Mouse (Mus musculus) thymus, postnatal 14 days (tissue): ENCODE data around the gene Olfr1371.
"Not testable (repeated sequence)": the region's sequence is repeated elsewhere in the genome, so short reads cannot be mapped to it uniquely, and the experiment has no call there.

Source experiments
- DNase-seq: peaks from one replicate; pipeline ENCODE4 v3.0.0; 2021

The Olfr1371 gene

DNA sequence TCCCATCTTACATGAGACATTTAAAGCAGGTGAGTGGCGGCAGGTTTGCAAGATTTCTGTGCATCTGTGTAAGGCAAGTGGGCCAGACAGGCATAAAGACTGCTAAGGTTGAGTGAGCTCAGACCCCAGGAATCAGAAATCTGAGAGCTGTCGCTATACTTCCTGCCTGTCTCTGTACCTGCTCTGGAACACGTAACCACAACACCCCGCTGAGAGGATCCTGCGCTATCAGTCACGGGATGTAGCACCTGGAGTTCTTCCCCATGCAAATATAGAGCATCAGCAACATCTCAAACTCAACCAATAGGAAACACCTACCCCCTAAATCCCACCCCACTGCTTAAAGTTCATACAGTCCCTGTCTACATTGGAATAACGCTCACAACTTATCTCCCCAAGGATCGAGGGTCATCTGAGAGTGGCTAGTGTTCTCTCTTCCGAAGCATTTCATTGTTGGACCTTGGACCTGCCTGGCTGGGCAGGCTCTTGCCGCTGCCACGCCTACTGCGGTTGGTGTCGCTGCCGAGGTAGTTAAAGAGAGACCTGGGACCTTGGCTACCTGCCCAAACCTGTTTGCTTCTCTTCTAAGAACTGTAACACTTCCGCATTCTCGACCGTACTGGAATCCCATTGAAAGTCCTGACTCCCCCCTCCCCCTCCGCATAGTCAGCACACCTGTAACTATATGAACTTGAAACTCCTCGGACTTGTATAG, 10.3 kb upstream of the Olfr1371 start:
- peak; percentile 67 for DNase-seq

DNA sequence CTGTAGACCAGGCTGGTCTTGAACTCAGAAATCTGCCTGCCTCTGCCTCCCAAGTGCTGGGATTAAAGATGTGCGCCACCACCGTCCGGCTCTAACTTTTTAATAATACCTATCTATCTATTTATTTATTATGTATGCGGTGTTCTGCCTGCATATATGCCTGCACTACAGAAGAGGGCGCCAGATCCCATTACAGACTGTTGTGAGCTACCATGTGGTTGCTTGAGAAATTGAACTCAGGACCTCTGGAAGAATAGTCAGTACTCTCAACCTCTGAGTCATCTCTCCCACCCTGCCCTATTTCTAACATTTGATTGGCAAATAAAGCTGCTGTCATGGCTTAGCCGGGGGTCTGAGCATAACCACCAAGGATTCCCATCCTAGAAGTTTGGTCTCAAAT, 9.1 kb upstream of the Olfr1371 start:
- peak; percentile 64 for DNase-seq

DNA sequence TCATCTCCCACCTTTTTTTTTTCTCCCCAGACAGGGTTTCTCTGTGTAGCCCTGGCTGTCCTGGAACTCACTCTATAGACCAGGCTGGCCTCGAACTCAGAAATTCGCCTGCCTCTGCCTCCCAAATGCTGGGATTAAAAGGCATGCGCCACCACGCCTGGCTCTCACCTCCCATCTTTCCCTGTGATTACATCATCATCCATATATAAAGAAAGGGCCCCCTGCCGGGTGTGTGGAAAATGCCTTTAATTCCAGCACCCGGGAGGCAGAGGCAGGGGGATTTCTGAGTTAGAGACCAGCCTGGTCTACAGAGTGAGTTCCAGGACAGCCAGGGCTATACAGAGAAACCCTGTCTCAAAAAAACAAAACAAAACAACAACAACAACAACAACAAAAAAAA, 8.1 kb upstream of the Olfr1371 start:
- DNase-seq: not testable (repeated sequence)

DNA sequence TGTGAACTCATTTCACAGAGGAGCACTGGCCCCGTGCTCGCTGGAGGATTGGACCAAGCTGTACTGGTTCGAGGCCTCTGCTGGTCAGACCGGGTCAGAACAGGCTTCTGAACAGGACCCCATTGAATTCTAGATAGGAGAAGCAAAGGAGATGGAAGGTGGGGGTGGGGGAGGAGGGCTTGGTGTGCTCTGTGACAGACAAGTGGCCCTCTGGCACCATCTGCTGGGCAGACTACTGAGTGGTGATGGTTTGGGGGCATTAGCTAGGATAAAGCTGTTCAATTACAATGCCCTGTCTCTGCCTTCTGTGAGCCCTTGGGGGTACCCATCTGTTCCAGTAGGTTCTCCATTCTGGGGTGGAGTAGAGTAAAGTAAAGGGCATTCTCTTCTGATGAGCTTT, 6.5 kb upstream of the Olfr1371 start:
- DNase-seq: peak; percentile 86

DNA sequence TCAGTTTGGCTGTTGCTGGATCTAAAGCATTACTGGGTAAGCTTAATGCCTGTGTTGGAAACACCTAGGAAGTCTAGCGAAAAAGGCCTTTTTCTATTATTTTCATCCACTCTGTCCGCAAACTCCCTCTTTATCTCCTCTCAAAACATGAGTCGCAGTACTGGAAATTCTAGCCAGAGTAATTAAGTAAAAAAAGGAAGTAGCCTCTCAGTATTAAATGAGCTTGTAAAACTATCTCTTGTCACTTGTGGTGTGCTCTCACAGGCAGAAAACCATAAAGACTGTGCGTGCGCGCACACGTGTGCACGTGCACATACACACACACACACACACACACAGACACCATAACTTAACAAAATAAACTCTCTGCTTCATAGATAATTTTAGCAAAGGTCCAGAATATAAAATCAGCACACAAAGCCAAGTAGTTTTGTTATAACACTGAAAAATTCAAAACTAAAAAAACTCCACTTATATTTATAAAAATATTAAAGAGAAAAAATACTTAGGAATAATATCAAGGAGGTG, 17.2 kb downstream of the Olfr1371 start:
- not testable (repeated sequence) for DNase-seq

DNA sequence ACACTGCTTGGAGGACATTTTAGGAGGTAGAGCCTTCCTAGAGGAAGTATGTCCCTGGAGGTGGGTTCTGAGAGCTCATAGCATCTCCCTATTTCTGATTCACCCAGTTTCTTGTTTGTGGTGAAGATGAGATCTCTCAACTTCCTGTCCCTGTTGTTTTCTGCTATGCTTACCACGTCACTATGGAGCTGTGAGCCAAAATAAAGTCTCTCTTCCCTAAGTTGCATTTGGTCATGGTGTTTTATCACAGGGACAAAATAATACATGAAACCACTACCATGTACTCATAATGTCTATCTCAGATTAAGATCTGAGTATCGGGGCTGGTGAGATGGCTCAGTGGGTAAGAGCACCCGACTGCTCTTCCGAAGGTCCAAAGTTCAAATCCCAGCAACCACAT, 33.1 kb downstream of the Olfr1371 start:
- DNase-seq: not testable (repeated sequence)

DNA sequence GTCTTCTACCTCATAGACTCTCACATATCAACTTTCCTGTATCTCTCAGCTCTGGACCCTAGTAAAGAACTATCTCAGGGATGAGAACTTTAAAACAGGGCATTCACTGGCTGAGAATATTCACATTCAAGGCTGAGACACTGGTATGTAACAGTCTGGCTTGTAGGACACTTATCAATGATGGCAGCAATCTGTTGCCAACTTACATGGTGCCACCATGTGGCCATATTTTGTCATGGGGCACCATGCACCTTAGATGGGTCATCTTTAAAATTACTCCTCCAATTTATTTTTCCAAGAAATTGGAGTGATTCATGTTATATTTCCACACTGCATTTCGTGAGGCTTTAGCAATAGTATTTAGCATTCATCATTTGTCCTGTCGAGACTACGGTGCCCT, 33.9 kb downstream of the Olfr1371 start:
- DNase-seq: not testable (repeated sequence)

DNA sequence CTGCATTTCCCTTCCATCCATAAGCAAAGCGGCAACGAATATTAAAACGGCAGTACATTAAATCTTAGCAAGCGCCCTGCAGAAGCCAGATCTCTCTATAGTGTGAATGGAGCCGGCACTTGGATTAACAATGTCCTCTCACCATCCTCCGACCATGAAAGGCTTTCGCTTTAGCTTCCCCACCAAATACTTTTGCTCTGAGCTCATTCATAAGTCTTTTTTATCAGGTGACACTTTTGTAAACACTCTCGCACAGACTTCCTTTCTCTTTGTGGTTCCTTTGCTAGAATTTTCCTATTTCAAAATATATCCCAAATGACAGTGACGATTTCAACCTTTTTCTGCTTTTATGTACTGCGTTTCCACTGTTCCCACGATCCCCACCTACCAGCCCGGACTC, 45.3 kb downstream of the Olfr1371 start:
- no peak for DNase-seq

DNA sequence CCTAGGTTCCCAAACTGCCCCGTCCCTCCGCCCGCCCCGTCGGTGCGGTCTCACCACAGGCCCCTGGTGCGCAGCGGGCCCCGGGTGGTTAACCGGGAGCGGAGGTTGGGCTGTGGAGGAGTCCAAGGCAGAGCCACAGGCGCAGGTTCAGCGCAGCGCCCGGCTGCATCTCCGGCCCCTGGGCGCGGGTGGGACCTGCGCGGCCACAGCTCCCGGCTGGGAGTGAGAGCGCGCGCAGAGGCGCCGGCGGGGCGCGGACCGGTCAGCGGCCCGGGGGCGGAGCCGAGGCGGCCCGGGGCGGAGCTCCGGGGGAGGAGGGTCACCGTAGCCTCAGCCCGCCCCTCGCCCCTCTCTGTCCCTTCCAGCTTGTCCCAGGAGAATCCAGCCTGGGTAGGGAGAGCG, 45.9 kb downstream of the Olfr1371 start:
- DNase-seq: not testable (repeated sequence)

DNA sequence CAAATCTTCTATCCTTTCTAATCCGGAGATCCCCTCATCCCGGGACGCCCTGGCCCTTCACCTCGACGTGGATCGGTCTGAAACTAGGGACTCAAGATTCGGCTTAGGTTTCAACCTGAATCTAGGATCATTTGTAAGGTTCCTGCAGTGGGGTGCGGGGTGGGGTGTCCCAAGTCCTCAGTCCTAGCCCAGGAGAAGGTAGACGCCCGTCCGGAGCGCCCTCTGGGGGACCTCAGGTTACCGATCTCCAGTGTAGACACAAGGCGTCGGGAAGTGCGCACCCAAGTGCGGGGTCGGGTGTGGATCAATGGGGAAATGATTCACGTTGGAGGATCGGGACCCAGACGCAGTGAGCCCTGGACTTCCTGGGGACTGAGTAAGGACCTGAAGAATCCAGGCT, 46.7 kb downstream of the Olfr1371 start:
- peak; percentile 53 for DNase-seq

DNA sequence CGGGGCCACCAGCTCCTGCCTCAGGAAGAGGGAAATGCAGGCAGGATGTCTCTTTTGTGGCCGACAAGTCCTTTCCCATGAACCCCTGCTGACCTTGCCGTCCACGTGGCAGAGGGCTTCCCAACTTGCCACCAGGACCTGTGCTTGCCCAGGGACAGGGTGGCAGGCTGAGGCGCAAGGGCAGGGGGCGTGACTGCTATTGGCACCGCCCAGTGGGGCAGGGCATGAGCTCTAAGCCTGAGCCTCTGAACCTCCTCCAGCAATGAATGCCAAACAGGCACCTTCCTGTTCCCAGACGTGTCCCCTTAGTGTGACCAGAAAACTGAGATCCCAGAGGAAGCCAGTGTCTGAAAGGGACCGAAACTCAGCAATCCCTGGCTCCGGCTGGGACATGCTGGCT, 49.9 kb downstream of the Olfr1371 start:
- peak; percentile 18 for DNase-seq
